Mouse (Mus musculus) right cerebral cortex, postnatal 10 days (tissue): ENCODE results near the gene Immp2l.

Source experiments
- DNase-seq, 2 experiments: peaks; one replicate each; pipeline ENCODE4 v3.0.0; 2021; ENCODE audit warnings: low spot score in 2 of 2

Immp2l gene

GRCm38 (mm10) chr12:41314811-41315461 is 291.0 kb downstream of the Immp2l start:
- no peak for DNase-seq

- DNase-seq = no peak
Measured at GRCm38 (mm10) chr12:41315871-41316270, 292.0 kb downstream of the Immp2l start.

DNA sequence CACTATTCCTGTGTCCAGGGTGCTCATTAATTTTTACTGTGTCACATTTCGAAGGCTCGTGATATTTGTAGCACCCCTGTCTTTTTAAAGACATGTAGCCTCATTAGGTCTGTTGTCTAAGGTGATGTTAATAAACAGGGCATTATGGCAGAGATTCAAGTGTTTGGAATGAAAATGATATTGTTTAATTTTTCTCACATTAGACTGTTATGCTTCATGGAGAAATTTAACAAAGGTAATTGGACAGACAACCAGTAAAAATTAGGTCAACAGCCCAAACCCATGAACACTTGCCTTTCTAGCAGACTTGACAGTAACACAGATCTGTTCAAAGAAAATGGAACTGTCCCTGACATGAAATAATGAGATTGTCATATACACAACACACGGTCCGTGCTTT is 292.5 kb downstream of the Immp2l start:
- DNase-seq = no peak

- no peak for DNase-seq
Measured at GRCm38 (mm10) chr12:41317431-41317830, 293.5 kb downstream of the Immp2l start.

- no peak for DNase-seq
Measured at GRCm38 (mm10) chr12:41322018-41322417, 298.1 kb downstream of the Immp2l start.

DNA sequence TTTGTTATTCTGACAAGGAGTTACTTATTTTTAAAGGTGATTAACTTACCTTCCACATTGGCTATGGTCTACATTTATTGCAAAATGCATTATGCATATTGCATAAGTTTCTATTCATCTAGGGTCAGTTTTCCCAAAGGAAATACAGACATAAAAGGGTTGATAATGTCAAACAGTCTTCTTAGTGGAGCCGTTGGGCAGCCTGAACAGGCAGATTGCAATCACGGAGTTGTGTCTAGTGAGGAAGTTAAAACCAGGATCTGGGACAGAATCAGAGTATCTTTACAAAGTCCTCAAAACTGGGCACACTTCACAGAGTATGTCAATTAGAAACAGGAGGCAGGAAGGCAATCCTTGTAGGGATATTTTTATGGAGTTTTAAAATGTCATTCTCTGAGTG is 300.5 kb downstream of the Immp2l start:
- DNase-seq = no peak

GRCm38 (mm10) chr12:41325756-41326155 is 301.9 kb downstream of the Immp2l start:
- no peak for DNase-seq

GRCm38 (mm10) chr12:41330988-41331671 is 307.2 kb downstream of the Immp2l start:
- no peak for DNase-seq

GRCm38 (mm10) chr12:41345621-41346020 is 321.7 kb downstream of the Immp2l start:
- no peak for DNase-seq

- no peak for DNase-seq
Measured at GRCm38 (mm10) chr12:41347494-41347893, 323.6 kb downstream of the Immp2l start.

- no peak for DNase-seq
Measured at GRCm38 (mm10) chr12:41349386-41349785, 325.5 kb downstream of the Immp2l start.

DNA sequence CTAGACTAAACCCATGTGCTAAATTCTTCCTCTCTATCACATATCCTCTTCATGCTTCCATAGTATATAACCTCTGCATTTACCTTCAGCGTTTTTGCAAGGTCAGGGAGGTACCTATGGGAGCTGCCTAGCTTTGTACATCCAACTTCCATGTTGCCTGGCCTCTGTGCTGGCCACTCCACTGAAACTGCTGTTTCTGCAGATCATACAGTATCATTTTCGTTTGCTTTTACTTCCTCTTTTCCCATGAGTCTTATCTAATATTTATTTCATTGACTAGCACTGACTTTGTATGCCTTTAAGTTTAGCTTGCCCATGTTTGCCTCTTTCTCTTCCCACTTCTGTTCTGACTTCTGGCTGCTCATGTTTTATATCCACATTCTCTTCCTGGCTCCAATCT is 325.9 kb downstream of the Immp2l start:
- no peak for DNase-seq

DNA sequence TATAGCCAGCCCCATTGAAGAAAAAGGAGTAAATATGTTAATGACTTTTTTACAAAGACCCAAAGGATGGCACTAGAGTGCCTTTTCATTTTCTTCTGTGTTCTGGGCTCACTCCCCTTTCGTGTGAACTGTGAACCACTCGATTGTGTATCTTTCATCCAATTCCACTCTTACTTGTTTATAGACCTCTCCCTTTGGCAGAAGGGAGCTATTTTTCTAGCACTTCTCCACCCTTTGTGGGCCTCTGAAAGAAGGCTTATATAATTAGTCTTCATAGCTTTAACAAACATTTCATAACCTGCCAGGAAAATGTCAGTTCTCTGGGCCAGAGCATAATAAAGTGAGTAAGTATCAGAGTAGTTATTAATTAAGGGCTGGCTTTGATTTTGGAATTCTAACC is 327.4 kb downstream of the Immp2l start:
- DNase-seq = no peak

DNA sequence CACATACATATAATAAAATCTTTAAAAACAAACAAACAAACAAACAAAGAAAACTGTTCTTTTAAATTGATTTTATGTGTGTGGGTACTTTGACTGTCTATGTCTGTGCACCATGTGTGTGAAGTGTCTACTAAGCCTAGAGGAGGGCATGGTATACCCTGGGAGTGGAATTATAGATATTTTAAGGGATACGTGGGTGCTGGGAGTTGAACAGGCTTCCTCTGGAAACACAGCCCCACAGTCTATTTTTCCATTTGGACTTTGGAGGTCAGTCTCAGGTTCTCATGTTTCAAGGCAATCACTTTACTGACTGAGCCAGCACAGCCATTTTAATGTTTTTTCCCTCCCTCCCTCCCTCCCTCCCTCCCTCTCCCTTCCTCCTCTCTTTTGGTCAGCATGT is 331.0 kb downstream of the Immp2l start:
- DNase-seq = no peak

DNA sequence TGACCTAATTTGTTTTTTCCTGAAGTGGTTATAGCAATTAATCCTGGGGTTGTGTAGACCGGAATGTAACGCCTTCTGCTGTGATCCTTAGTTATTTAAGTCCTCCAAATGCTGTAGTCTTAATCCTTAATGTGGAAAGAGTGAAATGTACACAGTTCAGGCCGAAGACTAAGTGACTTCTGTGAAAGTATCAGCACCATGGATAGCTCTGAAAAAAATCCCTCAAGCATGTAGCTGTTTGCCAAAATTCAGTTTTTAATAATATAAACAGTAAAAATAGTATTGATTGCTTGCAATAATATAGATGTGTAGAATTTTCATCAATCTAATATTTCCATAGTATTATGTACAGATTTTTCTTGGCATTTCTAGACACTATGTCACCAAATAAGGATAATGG is 332.1 kb downstream of the Immp2l start:
- DNase-seq = no peak

- no peak for DNase-seq
Measured at GRCm38 (mm10) chr12:41386685-41387084, 362.8 kb downstream of the Immp2l start.

- peak in 1 of 2 experiments; percentile 31 for DNase-seq
Measured at GRCm38 (mm10) chr12:41394231-41394630, 370.3 kb downstream of the Immp2l start.

- no peak for DNase-seq
Measured at GRCm38 (mm10) chr12:41401136-41401535, 377.2 kb downstream of the Immp2l start.

GRCm38 (mm10) chr12:41401923-41402322 is 378.0 kb downstream of the Immp2l start:
- DNase-seq = no peak

DNA sequence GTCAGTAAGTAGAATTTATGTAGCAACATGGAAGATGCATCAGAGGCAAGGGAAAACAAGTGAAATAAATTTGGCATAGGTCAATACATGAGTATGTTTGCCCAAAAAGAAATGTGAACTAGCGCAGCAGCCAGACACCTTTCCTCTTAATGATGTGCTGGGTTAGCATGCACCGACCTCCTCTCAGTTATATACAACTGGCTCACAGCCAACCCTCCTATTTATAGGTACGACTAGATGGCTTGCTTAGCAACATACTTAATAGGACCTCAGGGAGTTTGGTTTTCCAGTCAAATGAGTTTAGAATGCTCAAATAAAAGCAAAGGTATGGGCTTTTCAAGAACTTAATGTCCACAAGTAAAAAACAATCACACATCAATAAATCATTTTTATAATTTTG is 385.5 kb downstream of the Immp2l start:
- DNase-seq = no peak

DNA sequence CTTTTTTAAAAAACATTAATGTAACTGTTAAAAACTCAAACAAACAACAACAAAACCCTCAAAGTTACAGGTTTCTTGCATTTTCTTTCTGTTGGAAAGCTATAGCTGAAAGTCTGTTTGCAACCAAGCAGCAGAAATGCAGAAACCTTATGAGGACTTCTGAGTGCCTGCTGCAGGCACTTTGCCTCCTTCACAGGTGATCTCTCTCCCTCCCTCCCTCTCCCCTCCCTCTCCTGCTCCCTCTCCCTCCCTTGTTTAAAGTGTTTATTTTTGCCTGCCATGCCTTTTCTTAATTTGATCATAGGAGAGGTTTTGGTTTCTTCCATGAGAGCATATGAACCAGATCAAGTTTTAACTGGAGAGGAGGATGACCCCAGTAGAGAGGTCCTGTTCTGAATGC is 392.7 kb downstream of the Immp2l start:
- DNase-seq = no peak

GRCm38 (mm10) chr12:41417099-41417498 is 393.2 kb downstream of the Immp2l start:
- no peak for DNase-seq

- DNase-seq = no peak
Measured at GRCm38 (mm10) chr12:41417961-41418360, 394.1 kb downstream of the Immp2l start.
